Comparison of ENCODE assay signal across 27 mouse cellular contexts in the genomic region with DNA sequence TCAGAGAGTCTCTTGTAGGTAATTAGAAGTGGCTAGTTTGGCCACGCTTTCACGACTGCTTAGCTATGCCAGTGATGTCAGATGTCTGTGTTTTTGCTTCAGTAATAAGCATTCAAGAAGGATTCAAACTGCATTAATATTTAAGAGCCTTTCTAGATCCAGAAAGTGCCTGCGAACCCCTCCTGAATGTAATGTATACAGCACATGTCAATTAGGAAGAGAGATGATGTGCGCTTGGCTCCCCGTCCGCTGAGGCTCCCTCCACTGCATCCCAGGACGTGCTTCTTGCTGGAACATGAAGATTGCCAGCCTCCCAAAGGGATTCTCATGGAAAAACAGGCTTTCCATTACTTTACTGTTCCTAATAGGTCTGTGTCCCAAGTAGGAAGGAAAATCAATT.
DNase-seq lines count a peak whose midpoint lies in the region; ATAC-seq and TF ChIP-seq lines count a peak whose summit lies in the region.
"Had no signal": no experiment of that assay in that cellular context is flagged by ENCODE, and none has a peak within 500 bp of the region (broad histone marks: within the 10 kb centered on the region; RNA-seq: fewer than 3 reads in every experiment).

No protein-coding gene starts in this region.

- 58% methylated on average over 7 of the region's 7 CpGs for WGBS in forebrain, embryonic 12.5 days
- WGBS in forebrain, postnatal 0 days = 36% methylated on average over 7 of the region's 7 CpGs
- WGBS in hindbrain, embryonic 13.5 days = 42% methylated on average over 7 of the region's 7 CpGs
- 59% methylated on average over 7 of the region's 7 CpGs for WGBS in hindbrain, postnatal 0 days
- 46% methylated on average over 7 of the region's 7 CpGs for WGBS in neural tube, embryonic 13.5 days

- ATAC-seq in forebrain, embryonic 12.5 days (ENCODE audit: low FRiP score) = no peak
- ATAC-seq in forebrain, postnatal 0 days = no peak
- no peak for ATAC-seq in hindbrain, embryonic 13.5 days (ENCODE audit: low FRiP score)
- no peak for ATAC-seq in hindbrain, postnatal 0 days
- no peak for ATAC-seq in neural tube, embryonic 13.5 days (ENCODE audit: low read depth)
- no peak for ATAC-seq in CD4-positive, CD25-positive, alpha-beta regulatory T cell, adult 4 months
- ATAC-seq: inflammation-experienced regulatory T-cells, adult 6 months; lung, postnatal 0 days had no signal

- H3K4me2 ChIP-seq in forebrain, embryonic 12.5 days = no peak overlapping the region
- H3K4me2 ChIP-seq in forebrain, postnatal 0 days (ENCODE audit: low read depth) = no peak overlapping the region
- no peak overlapping the region for H3K4me2 ChIP-seq in hindbrain, embryonic 13.5 days
- H3K4me2 ChIP-seq in hindbrain, postnatal 0 days (ENCODE audit: low read depth, low read length) = no peak overlapping the region
- H3K4me2 ChIP-seq in neural tube, embryonic 13.5 days = no peak overlapping the region
- H3K4me2 ChIP-seq: embryonic facial prominence, embryonic 15.5 days; heart, embryonic 12.5 days; limb, embryonic 12.5 days had no signal

- DNase-seq in forebrain, postnatal 0 days = no peak
- no peak for DNase-seq in hindbrain, postnatal 0 days (ENCODE audit: low spot score)
- DNase-seq in neural tube, embryonic 10.5 days (ENCODE audit: extremely low spot score, low spot score) = no peak
- no peak for DNase-seq in left cerebral cortex, postnatal 25 days (ENCODE audit: low spot score in 2 of 2)
- DNase-seq: adrenal gland, postnatal 14 days; cerebellum, adult 11-12 months; cerebellum, adult 9-11 months; gastrocnemius, postnatal 36 days; heart, adult 18-20 months; heart, postnatal 4 days; kidney, adult 11 months; kidney, postnatal 14 days; layer of hippocampus, adult 9-11 months; lung, postnatal 4 days; right cerebral cortex, adult 18-20 months; spleen, adult 18-20 months; thymus, postnatal 14 days had no signal

- no peak overlapping the region for H3K4me3 ChIP-seq in forebrain, embryonic 12.5 days (replicated peaks)
- no peak overlapping the region for H3K4me3 ChIP-seq in forebrain, postnatal 0 days (ENCODE audit: low read depth, low read length)
- no peak overlapping the region for H3K4me3 ChIP-seq in hindbrain, embryonic 13.5 days
- no peak overlapping the region for H3K4me3 ChIP-seq in hindbrain, postnatal 0 days (ENCODE audit: low read length)
- no peak overlapping the region for H3K4me3 ChIP-seq in neural tube, embryonic 13.5 days
- H3K4me3 ChIP-seq: embryonic facial prominence, embryonic 15.5 days; heart, embryonic 12.5 days; limb, embryonic 12.5 days; megakaryocyte, embryonic 14.5 days had no signal

- H3K27me3 ChIP-seq in forebrain, embryonic 12.5 days = no peaks in the 10 kb centered on the region
- H3K27me3 ChIP-seq in forebrain, postnatal 0 days (ENCODE audit: insufficient read depth, low read length) = no peaks in the 10 kb centered on the region
- H3K27me3 ChIP-seq in hindbrain, embryonic 13.5 days = no peaks in the 10 kb centered on the region; the same call in 1 of the 2 replicates
- no peaks in the 10 kb centered on the region for H3K27me3 ChIP-seq in hindbrain, postnatal 0 days (ENCODE audit: insufficient read depth, low read length)
- H3K27me3 ChIP-seq in neural tube, embryonic 13.5 days = no peaks in the 10 kb centered on the region
- H3K27me3 ChIP-seq: embryonic facial prominence, embryonic 15.5 days; heart, embryonic 12.5 days; limb, embryonic 12.5 days; megakaryocyte, embryonic 14.5 days had no signal

- H3K9ac ChIP-seq in forebrain, embryonic 12.5 days = no peak overlapping the region
- H3K9ac ChIP-seq in forebrain, postnatal 0 days = no peak overlapping the region
- no peak overlapping the region for H3K9ac ChIP-seq in hindbrain, embryonic 13.5 days
- H3K9ac ChIP-seq in hindbrain, postnatal 0 days (replicated peaks; ENCODE audit: low read length) = no peak overlapping the region
- H3K9ac ChIP-seq in neural tube, embryonic 13.5 days = no peak overlapping the region
- H3K9ac ChIP-seq: embryonic facial prominence, embryonic 15.5 days; heart, embryonic 12.5 days; limb, embryonic 12.5 days had no signal

- H3K4me1 ChIP-seq in forebrain, embryonic 12.5 days = peaks cover 38% of the 10 kb centered on the region
- 0 out of 2 replicates have a peak, but pooled peaks cover 3% of the 10 kb centered on the region for H3K4me1 ChIP-seq in forebrain, postnatal 0 days (ENCODE audit: insufficient read depth)
- peaks cover 59% of the 10 kb centered on the region for H3K4me1 ChIP-seq in hindbrain, embryonic 13.5 days (replicated peaks)
- H3K4me1 ChIP-seq in hindbrain, postnatal 0 days (ENCODE audit: insufficient read depth, low read length) = peaks cover 9% of the 10 kb centered on the region
- H3K4me1 ChIP-seq in neural tube, embryonic 13.5 days (replicated peaks) = peaks cover 55% of the 10 kb centered on the region
- H3K4me1 ChIP-seq: embryonic facial prominence, embryonic 15.5 days; heart, embryonic 12.5 days had no signal

- TF ChIP-seq CTCF in forebrain, postnatal 0 days (IDR thresholded peaks at IDR 0.05; ENCODE audit: low read depth) = no peak
- TF ChIP-seq CTCF in hindbrain, postnatal 0 days (IDR thresholded peaks at IDR 0.05; ENCODE audit: low read depth) = no peak

- H3K9me3 ChIP-seq in forebrain, embryonic 12.5 days = no peaks in the 10 kb centered on the region
- H3K9me3 ChIP-seq in forebrain, postnatal 0 days (ENCODE audit: low read length) = no peaks in the 10 kb centered on the region
- H3K9me3 ChIP-seq in hindbrain, embryonic 13.5 days = no peaks in the 10 kb centered on the region
- no peaks in the 10 kb centered on the region for H3K9me3 ChIP-seq in hindbrain, postnatal 0 days (ENCODE audit: low read length)
- no peaks in the 10 kb centered on the region for H3K9me3 ChIP-seq in neural tube, embryonic 13.5 days
- H3K9me3 ChIP-seq: embryonic facial prominence, embryonic 15.5 days; heart, embryonic 12.5 days; limb, embryonic 12.5 days; megakaryocyte, embryonic 14.5 days had no signal

- intact Hi-C loops in left cerebral cortex, postnatal 25 days (cut with DNase I) = no loop called here

- H3K36me3 ChIP-seq in forebrain, embryonic 12.5 days (replicated peaks) = no peaks in the 10 kb centered on the region
- H3K36me3 ChIP-seq in forebrain, postnatal 0 days (ENCODE audit: insufficient read depth) = no peaks in the 10 kb centered on the region
- no peaks in the 10 kb centered on the region for H3K36me3 ChIP-seq in hindbrain, embryonic 13.5 days
- no peaks in the 10 kb centered on the region for H3K36me3 ChIP-seq in hindbrain, postnatal 0 days (ENCODE audit: insufficient read depth, low read length)
- H3K36me3 ChIP-seq in neural tube, embryonic 13.5 days = no peaks in the 10 kb centered on the region
- H3K36me3 ChIP-seq: embryonic facial prominence, embryonic 15.5 days; heart, embryonic 12.5 days; limb, embryonic 12.5 days had no signal

- peak overlapping the region; percentile 66; the same call in 1 of the 2 replicates for H3K27ac ChIP-seq in forebrain, embryonic 12.5 days
- no peak overlapping the region for H3K27ac ChIP-seq in forebrain, postnatal 0 days (ENCODE audit: low read depth, low read length)
- peak overlapping the region; percentile 71 for H3K27ac ChIP-seq in hindbrain, embryonic 13.5 days
- H3K27ac ChIP-seq in hindbrain, postnatal 0 days = no peak overlapping the region
- H3K27ac ChIP-seq in neural tube, embryonic 13.5 days (replicated peaks) = peak overlapping the region; percentile 76
- H3K27ac ChIP-seq: embryonic facial prominence, embryonic 15.5 days; limb, embryonic 12.5 days had no signal

Comparison
In these comparisons a context has a peak if more than half of its experiments do, and no peak if none do; other contexts are left out.
1. H3K27ac ChIP-seq: peak in forebrain, embryonic 12.5 days (single experiment), hindbrain, embryonic 13.5 days (single experiment) and neural tube, embryonic 13.5 days (single experiment); none in forebrain, postnatal 0 days (single experiment) and hindbrain, postnatal 0 days (single experiment).